Mouse (Mus musculus): ENCODE results near the gene Ltbp1.

GRCm38 (mm10) chr17:75027358-75028131 is 22.2 kb downstream of the Ltbp1 start:
- TF ChIP-seq POLR2A (IDR thresholded peaks at IDR 0.05; ENCODE audit: extremely low read depth, insufficient read depth, low read length) = no peak
- no peak for TF ChIP-seq CTCF (IDR thresholded peaks at IDR 0.05; ENCODE audit: extremely low read depth, insufficient read depth, low read length)
